Mouse (Mus musculus) CH12.LX (cell line): ENCODE results near the gene Plin3. TPM values are rescaled to one million over a fixed set of nuclear protein-coding genes. Genes with fewer than 3 reads are reported as not detected.

Experiments
- DNase-seq: peaks from one replicate; pipeline ENCODE4 v3.0.0-alpha.2; 2013; ENCODE audit errors: extremely low read depth
- H3K27ac ChIP-seq: 2 replicates; pipeline ENCODE4 v1.5.1; 2012; ENCODE audit warnings: low read depth, mild to moderate bottlenecking, control low read depth, moderate library complexity; ENCODE audit not compliant: insufficient read depth
- H3K27me3 ChIP-seq: replicated peaks from 2 replicates; pipeline ENCODE3; 2012; ENCODE audit warnings: inconsistent platforms
- H3K36me3 ChIP-seq, 2 experiments: replicated peaks in 1 of 2; 2 replicates each; pipeline versions ENCODE3 to v1.6.1; 2012; ENCODE audit warnings: inconsistent platforms in 1 of 2, low read length in 1 of 2, mild to moderate bottlenecking in 1 of 2, mixed read lengths in 1 of 2, moderate library complexity in 1 of 2; ENCODE audit not compliant: control insufficient read depth in 1 of 2, insufficient read depth in 1 of 2
- H3K4me1 ChIP-seq, 2 experiments: 2 replicates each; pipeline ENCODE4 v1.6.1; 2012; ENCODE audit warnings: inconsistent platforms in 1 of 2, moderate library complexity in 1 of 2; ENCODE audit not compliant: insufficient read depth in 2 of 2, control insufficient read depth in 1 of 2
- H3K4me2 ChIP-seq: 2 replicates; pipeline ENCODE4 v1.6.1; 2012; ENCODE audit warnings: low read depth, mild to moderate bottlenecking, control low read depth; ENCODE audit not compliant: poor library complexity, insufficient read depth, severe bottlenecking
- H3K4me3 ChIP-seq, 3 experiments: fragments of 150-350 bp in 1 of 3; sonication (generic) in 1 of 3; replicated peaks in 1 of 3; 2 replicates each; pipeline versions ENCODE3 to v1.5.1; 2011 to 2012; ENCODE audit warnings: low read depth in 2 of 3, low read length in 2 of 3, mild to moderate bottlenecking in 2 of 3, moderate library complexity in 2 of 3, control low read depth in 1 of 3, improper control_type of control experiment in 1 of 3, inconsistent platforms in 1 of 3, mixed read lengths in 1 of 3; ENCODE audit not compliant: poor library complexity in 1 of 3
- H3K79me2 ChIP-seq: replicated peaks from 2 replicates; pipeline ENCODE4 v1.6.1; 2012; ENCODE audit warnings: mild to moderate bottlenecking, moderate library complexity; ENCODE audit not compliant: control insufficient read depth, poor library complexity, insufficient read depth, severe bottlenecking; ENCODE audit errors: extremely low read depth
- H3K9ac ChIP-seq: 2 replicates; pipeline ENCODE4 v1.6.1; 2012; ENCODE audit warnings: low read depth, mild to moderate bottlenecking, control low read depth, moderate library complexity; ENCODE audit not compliant: insufficient read depth
- H3K9me3 ChIP-seq: replicated peaks from 2 replicates; pipeline ENCODE3; 2012; ENCODE audit warnings: low read length, inconsistent platforms, mixed read lengths
- CTCF ChIP-seq, 2 experiments: IDR thresholded peaks in 1 of 2; conservative IDR thresholded peaks in 1 of 2; 2 replicates each; pipeline ENCODE4 v1.5.1; 2011 to 2012; ENCODE audit warnings: low read depth in 2 of 2, low read length in 2 of 2, improper control_type of control experiment in 1 of 2, inconsistent platforms in 1 of 2, mild to moderate bottlenecking in 1 of 2, moderate library complexity in 1 of 2
- EP300 ChIP-seq: IDR thresholded peaks from 2 replicates; pipeline ENCODE4 v1.6.1; 2011; ENCODE audit warnings: low read length, improper control_type of control experiment
- ETS1 ChIP-seq: conservative IDR thresholded peaks from 2 replicates; pipeline ENCODE4 v1.6.1; 2012; ENCODE audit warnings: low read depth, mild to moderate bottlenecking, inconsistent platforms, low read length, improper control_type of control experiment, moderate library complexity
- HCFC1 ChIP-seq: IDR thresholded peaks from 2 replicates; pipeline ENCODE4 v1.6.1; 2012; ENCODE audit warnings: low read depth, mild to moderate bottlenecking, inconsistent platforms, low read length, improper control_type of control experiment
- MEF2A ChIP-seq: IDR thresholded peaks from 2 replicates; pipeline ENCODE4 v1.6.1; 2014; ENCODE audit warnings: low read depth, mild to moderate bottlenecking, inconsistent platforms, low read length, improper control_type of control experiment, borderline replicate concordance
- MYC ChIP-seq: IDR thresholded peaks from 2 replicates; pipeline ENCODE4 v1.6.1; 2011; ENCODE audit warnings: low read depth, mild to moderate bottlenecking, improper control_type of control experiment, low read length
- RAD21 ChIP-seq: IDR thresholded peaks from 2 replicates; pipeline ENCODE4 v1.6.1; 2011; ENCODE audit warnings: low read depth, mild to moderate bottlenecking, low read length, improper control_type of control experiment, moderate library complexity
- SMC3 ChIP-seq: IDR thresholded peaks from 2 replicates; pipeline ENCODE4 v1.6.1; 2011; ENCODE audit warnings: low read depth, low read length, improper control_type of control experiment
- TCF12 ChIP-seq: IDR thresholded peaks from 2 replicates; pipeline ENCODE4 v1.6.1; 2014; ENCODE audit warnings: low read depth, mild to moderate bottlenecking, inconsistent platforms, low read length, improper control_type of control experiment
- USF1 ChIP-seq: IDR thresholded peaks from 2 replicates; pipeline ENCODE4 v1.6.1; 2014; ENCODE audit warnings: low read depth, mild to moderate bottlenecking, inconsistent platforms, low read length, improper control_type of control experiment
- ZC3H11A ChIP-seq: IDR thresholded peaks from 2 replicates; pipeline ENCODE4 v1.6.1; 2012; ENCODE audit warnings: low read depth, mild to moderate bottlenecking, inconsistent platforms, low read length, improper control_type of control experiment
- ZMIZ1 ChIP-seq: IDR thresholded peaks from 2 replicates; pipeline ENCODE4 v1.6.1; 2012; ENCODE audit warnings: low read depth, mild to moderate bottlenecking, inconsistent platforms, low read length, improper control_type of control experiment
- ZNF384 ChIP-seq: IDR thresholded peaks from 2 replicates; pipeline ENCODE4 v1.6.1; 2012; ENCODE audit warnings: low read depth, low read length, improper control_type of control experiment, inconsistent platforms
- dilution Hi-C: fragments of 300-500 bp; cut with MboI; formaldehyde crosslinking; loops from 2 replicates; pipeline ENCODE4 v1.14.3; 2020; ENCODE audit warnings: low sequenced_read_pairs; ENCODE audit not compliant: extremely low pct_unique_long_range_greater_than_20kb, extremely low pct_ligation_motif_present
- in situ Hi-C: fragments of 300-500 bp; cut with MboI; formaldehyde crosslinking; loops from 3 replicates; pipeline ENCODE4 v1.14.3; 2019; ENCODE audit warnings: low sequenced_read_pairs, low pct_ligation_motif_present, low pct_unique_long_range_greater_than_20kb, mixed read lengths
- polyA plus RNA-seq: library from polyadenylated mRNA; unstranded; fragments of >175 nt; gene quantifications from 2 replicates; pipeline ENCODE4 v1.2.1, GENCODE M21; 2012; ENCODE audit warnings: low read depth; ENCODE audit not compliant: insufficient read length
- total RNA-seq, 2 experiments: library from RNA; depleted of rRNA; stranded (reverse); fragments of 300-350 nt in 1 of 2; fragments of >200 nt in 1 of 2; gene quantifications; 2 replicates each; pipeline ENCODE4 v1.2.3; 2012 to 2014

Gene Plin3
- total and polyA plus RNA-seq, 3 experiments, result 17.3 to 23.3 (median 18.5) TPM

- Histone ChIP-seq H3K4me1 (peaks cover 20 to 58% of the 10 kb centered on the region in 2 experiments), H3K9me3 (no peaks in the 10 kb centered on the region), H3K27me3 (no peaks in the 10 kb centered on the region), H3K4me3 (no peak overlapping the region), H3K79me2 (peaks cover 52% of the 10 kb centered on the region), H3K4me2 (no peak overlapping the region), H3K36me3 (peaks cover 80 to 94% of the 10 kb centered on the region in 2 experiments), H3K9ac (no peak overlapping the region), H3K27ac (0 out of 2 replicates have a peak overlapping the region, but pooled peaks have one; percentile 28)
- in situ Hi-C loops, result no loop called here
- TF ChIP-seq ZNF384 (peak; percentile 29; the same call in 1 of the 2 replicates), ETS1 (peak; percentile 41; the same call in 1 of the 2 replicates), EP300 (peak; percentile 41; the same call in 1 of the 2 replicates), MEF2A (no peak)
- DNase-seq, result peak; percentile 64
- dilution Hi-C loops, result no loop called here
Observed at GRCm38 (mm10) chr17:56309191-56309945, 16.7 kb upstream of the Plin3 start.

DNA sequence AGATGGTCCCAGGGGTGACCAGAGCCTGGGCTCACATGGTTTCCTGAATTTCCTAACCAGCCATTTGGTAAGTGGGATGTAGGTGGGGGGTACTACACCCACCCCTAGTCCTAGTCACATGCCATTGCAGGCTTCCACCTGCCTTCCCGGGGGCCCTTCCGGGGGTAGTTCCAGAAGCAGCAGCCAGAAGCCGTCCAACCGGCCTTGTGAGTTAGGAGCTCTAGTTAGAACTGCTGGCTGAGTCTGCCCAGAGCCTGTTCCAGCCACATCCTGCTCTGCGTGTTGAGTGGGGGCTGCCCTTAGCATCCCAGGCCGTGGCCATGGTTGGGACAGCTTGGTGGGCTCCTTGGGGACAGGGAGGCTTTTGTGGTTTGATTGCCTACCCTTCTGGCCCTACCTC, 15.4 kb upstream of the Plin3 start:
- Histone ChIP-seq H3K79me2 (peaks cover 55% of the 10 kb centered on the region), H3K4me2 (no peak overlapping the region), H3K9ac (no peak overlapping the region), H3K27me3 (no peaks in the 10 kb centered on the region), H3K4me1 (peaks cover 20 to 58% of the 10 kb centered on the region in 2 experiments), H3K4me3 (no peak overlapping the region), H3K9me3 (no peaks in the 10 kb centered on the region), H3K27ac (peak overlapping the region; percentile 14; the same call in 1 of the 2 replicates), H3K36me3 (peaks cover 70 to 81% of the 10 kb centered on the region in 2 experiments)
- no peak for TF ChIP-seq ZC3H11A
- no peak for TF ChIP-seq MYC
- dilution Hi-C loops, result no loop called here
- in situ Hi-C loops, result no loop called here
- DNase-seq, result no peak

DNA sequence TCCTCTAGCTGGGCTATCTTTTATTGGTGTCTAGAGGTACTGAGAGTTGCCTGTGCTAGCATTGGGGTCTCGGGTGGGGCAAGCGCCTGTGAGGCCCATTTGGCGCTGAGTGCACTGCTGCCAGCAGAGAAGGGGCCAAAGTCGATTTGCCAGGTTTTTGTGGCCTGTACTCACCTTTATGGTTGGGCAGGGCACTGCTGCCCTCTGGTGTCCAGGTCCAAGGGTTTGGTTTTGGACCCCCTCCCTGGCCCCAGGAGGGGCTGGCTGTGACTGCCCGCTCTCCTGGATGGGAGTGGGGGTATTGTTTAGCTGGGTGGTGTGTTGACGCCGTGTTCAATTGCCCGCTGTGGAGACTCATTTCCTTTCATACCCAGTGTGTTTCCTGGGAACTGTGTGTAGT, 13.2 kb upstream of the Plin3 start:
- peaks cover 24 to 73% of the 10 kb centered on the region in 2 experiments for H3K4me1 ChIP-seq
- H3K36me3 ChIP-seq, result peaks cover 48 to 60% of the 10 kb centered on the region in 2 experiments
- in situ Hi-C loops, result no loop called here
- peaks cover 49% of the 10 kb centered on the region for H3K79me2 ChIP-seq
- DNase-seq, result no peak
- peak overlapping the region in 1 of 3 experiments; percentile 81 for H3K4me3 ChIP-seq
- dilution Hi-C loops, result no loop called here
- H3K9me3 ChIP-seq, result no peaks in the 10 kb centered on the region
- H3K27ac ChIP-seq, result no peak overlapping the region
- no peaks in the 10 kb centered on the region for H3K27me3 ChIP-seq
- H3K4me2 ChIP-seq, result peak overlapping the region; percentile 63; the same call in 1 of the 2 replicates
- H3K9ac ChIP-seq, result peak overlapping the region; percentile 44; the same call in 1 of the 2 replicates
- no peak for TF ChIP-seq TCF12
- TF ChIP-seq HCFC1, result no peak
- no peak for TF ChIP-seq ZMIZ1
- peak in 1 of 2 experiments; percentile 63; a peak in 2 of 4 replicates for TF ChIP-seq CTCF (conservative IDR thresholded peaks at IDR 0.05 in 1 of 2, IDR thresholded peaks at IDR 0.05 in 1 of 2; ENCODE audit: low read depth in 2 of 2, low read length in 2 of 2)
- no peak for TF ChIP-seq USF1
- TF ChIP-seq RAD21, result peak; percentile 55
- peak; percentile 48 for TF ChIP-seq SMC3
